Mouse (Mus musculus): ENCODE results near the gene Itga6. TPM values are rescaled to one million over a fixed set of nuclear protein-coding genes. Genes with fewer than 3 reads are reported as not detected.
"Not testable (repeated sequence)": the region's sequence is repeated elsewhere in the genome, so short reads cannot be mapped to it uniquely, and the experiment has no call there.

Gene Itga6
- polyA plus RNA-seq, 1 experiment from 2014 or later: 75.1 TPM

DNA sequence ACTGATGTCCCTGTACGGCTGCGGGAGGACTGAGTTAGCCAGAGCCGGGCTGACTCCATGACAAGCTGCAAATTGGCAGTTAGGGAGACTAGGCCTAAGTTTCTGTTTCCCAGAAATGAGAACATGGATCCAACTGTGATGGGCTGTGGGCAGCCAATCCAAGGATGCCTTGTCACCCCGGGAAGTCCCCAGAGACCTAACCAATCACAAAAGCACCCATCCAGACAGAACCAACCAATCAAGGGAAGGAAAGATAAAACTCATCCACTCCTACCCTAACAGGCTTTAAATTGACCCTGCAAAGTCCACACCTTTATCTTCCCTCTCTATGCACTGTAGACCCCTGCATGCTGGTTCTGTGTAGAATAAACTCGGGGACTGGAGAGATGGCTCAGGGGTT lies 31.0 kb upstream of the Itga6 start:
- H3K9me3 ChIP-seq (ENCODE audit: low read length): no peaks in the 10 kb centered on the region
- H3K36me3 ChIP-seq (ENCODE audit: insufficient read depth, low read length): no peaks in the 10 kb centered on the region
- H3K4me1 ChIP-seq (ENCODE audit: insufficient read depth, low read length): 0 out of 2 replicates have a peak, but pooled peaks cover 6% of the 10 kb centered on the region
- no peak overlapping the region for H3K9ac ChIP-seq (replicated peaks; ENCODE audit: low read length)
- H3K27me3 ChIP-seq (ENCODE audit: insufficient read depth, low read length): no peaks in the 10 kb centered on the region
- no peak overlapping the region for H3K4me2 ChIP-seq (replicated peaks; ENCODE audit: low read depth, low read length)
- no peak for ATAC-seq (ENCODE audit: low FRiP score, low TSS enrichment)
- WGBS: 93% methylated on average over 5 of the region's 5 CpGs
- H3K4me3 ChIP-seq (ENCODE audit: low read length): no peak overlapping the region
- H3K27ac ChIP-seq (ENCODE audit: low read length): no peak overlapping the region

DNA sequence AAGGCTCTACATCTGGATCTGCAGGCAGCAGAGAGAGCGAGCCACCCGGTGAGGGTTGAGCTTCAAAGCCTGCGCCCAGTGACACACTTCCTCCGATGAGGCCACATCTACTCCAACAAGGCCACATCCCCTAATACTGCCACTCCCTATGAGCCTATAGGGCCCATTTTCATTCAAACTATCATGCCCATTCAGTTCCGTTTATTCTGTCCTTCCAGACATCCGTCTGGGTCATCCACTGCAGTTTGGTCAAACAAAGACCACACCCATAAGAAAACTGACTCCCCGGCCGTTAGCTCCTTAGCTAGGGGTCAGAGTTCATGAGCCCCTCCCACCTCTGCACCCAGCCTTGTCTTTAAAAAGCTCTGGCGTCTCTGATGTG lies 26.4 kb upstream of the Itga6 start:
- ATAC-seq (ENCODE audit: low FRiP score, low TSS enrichment): no peak
- 43% methylated on average over 9 of the region's 9 CpGs for WGBS

GRCm38 (mm10) chr2:71719387-71720034 lies 25.9 kb upstream of the Itga6 start:
- H3K27ac ChIP-seq (ENCODE audit: low read length): no peak overlapping the region
- no peak overlapping the region for H3K9ac ChIP-seq (replicated peaks; ENCODE audit: low read length)
- H3K9me3 ChIP-seq (ENCODE audit: low read length): no peaks in the 10 kb centered on the region
- H3K4me3 ChIP-seq (ENCODE audit: low read length): no peak overlapping the region
- H3K4me1 ChIP-seq (ENCODE audit: insufficient read depth, low read length): 0 out of 2 replicates have a peak, but pooled peaks cover 6% of the 10 kb centered on the region
- H3K27me3 ChIP-seq (ENCODE audit: insufficient read depth, low read length): no peaks in the 10 kb centered on the region
- H3K4me2 ChIP-seq (replicated peaks; ENCODE audit: low read depth, low read length): no peak overlapping the region
- H3K36me3 ChIP-seq (ENCODE audit: insufficient read depth, low read length): no peaks in the 10 kb centered on the region
- 52% methylated on average over 5 of the region's 5 CpGs for WGBS
- ATAC-seq (ENCODE audit: low FRiP score, low TSS enrichment): no peak

More for the DNA sequence above, 26.4 kb upstream of the Itga6 start:
- Histone ChIP-seq H3K4me1 (ENCODE audit: insufficient read depth, low read length) (0 out of 2 replicates have a peak, but pooled peaks cover 6% of the 10 kb centered on the region), H3K9me3 (ENCODE audit: low read length) (no peaks in the 10 kb centered on the region), H3K4me3 (ENCODE audit: low read length) (no peak overlapping the region), H3K9ac (replicated peaks; ENCODE audit: low read length) (no peak overlapping the region), H3K36me3 (ENCODE audit: insufficient read depth, low read length) (no peaks in the 10 kb centered on the region), H3K27ac (ENCODE audit: low read length) (no peak overlapping the region), H3K4me2 (replicated peaks; ENCODE audit: low read depth, low read length) (no peak overlapping the region), H3K27me3 (ENCODE audit: insufficient read depth, low read length) (no peaks in the 10 kb centered on the region)

DNA sequence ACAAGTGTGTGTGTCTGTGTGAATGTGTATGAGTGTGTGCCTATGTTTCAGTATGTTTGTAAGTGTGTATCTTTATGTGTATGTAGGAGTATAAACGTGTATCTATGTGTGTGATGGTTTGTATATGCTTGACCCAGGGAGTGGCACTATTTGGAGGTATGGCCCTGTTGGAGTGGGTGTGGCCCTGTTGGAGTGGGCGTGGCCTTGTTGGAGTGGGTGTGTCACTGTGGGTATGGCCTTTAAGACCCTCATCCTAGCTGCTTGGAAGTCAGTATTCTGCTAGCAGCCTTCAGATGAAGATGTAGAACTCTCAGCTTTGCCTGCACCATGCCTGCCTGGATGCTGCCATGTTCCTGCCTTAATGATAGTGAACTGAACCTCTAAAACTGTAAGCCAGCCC lies 24.9 kb upstream of the Itga6 start:
- H3K4me1 ChIP-seq (ENCODE audit: insufficient read depth, low read length); H3K4me2 ChIP-seq (replicated peaks; ENCODE audit: low read depth, low read length); H3K9me3 ChIP-seq (ENCODE audit: low read length); H3K9ac ChIP-seq (replicated peaks; ENCODE audit: low read length); H3K4me3 ChIP-seq (ENCODE audit: low read length); H3K27me3 ChIP-seq (ENCODE audit: insufficient read depth, low read length); H3K36me3 ChIP-seq (ENCODE audit: insufficient read depth, low read length); ATAC-seq (ENCODE audit: low FRiP score, low TSS enrichment); H3K27ac ChIP-seq (ENCODE audit: low read length): not testable (repeated sequence)
- 66% methylated on average over 2 of the region's 2 CpGs for WGBS

DNA sequence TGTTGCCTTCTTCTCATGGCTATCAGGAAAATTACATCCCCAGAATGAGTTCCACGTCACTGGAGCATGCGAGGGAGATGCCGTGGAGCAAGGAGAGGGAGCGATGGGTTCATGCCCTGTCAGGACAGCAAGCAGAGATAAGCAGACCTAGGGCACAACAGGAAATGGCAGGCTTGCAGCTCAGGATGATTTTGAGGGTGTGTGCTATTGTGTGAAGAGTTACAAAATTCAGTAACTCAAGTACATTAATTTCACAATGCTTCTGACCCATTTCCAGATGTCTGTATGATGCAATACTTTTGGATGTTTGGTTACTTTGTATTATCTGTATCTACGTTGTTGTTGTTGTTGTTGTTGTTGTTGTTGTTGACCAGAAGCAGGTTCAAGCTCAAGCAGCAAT lies 22.5 kb upstream of the Itga6 start:
- 42% methylated on average over 5 of the region's 5 CpGs for WGBS
- Histone ChIP-seq H3K4me3 (ENCODE audit: low read length) (no peak overlapping the region), H3K9ac (replicated peaks; ENCODE audit: low read length) (no peak overlapping the region), H3K4me2 (replicated peaks; ENCODE audit: low read depth, low read length) (no peak overlapping the region), H3K36me3 (ENCODE audit: insufficient read depth, low read length) (no peaks in the 10 kb centered on the region), H3K27ac (ENCODE audit: low read length) (no peak overlapping the region), H3K9me3 (ENCODE audit: low read length) (no peaks in the 10 kb centered on the region), H3K4me1 (ENCODE audit: insufficient read depth, low read length) (0 out of 2 replicates have a peak, but pooled peaks cover 6% of the 10 kb centered on the region), H3K27me3 (ENCODE audit: insufficient read depth, low read length) (no peaks in the 10 kb centered on the region)
- ATAC-seq (ENCODE audit: low FRiP score, low TSS enrichment): no peak

DNA sequence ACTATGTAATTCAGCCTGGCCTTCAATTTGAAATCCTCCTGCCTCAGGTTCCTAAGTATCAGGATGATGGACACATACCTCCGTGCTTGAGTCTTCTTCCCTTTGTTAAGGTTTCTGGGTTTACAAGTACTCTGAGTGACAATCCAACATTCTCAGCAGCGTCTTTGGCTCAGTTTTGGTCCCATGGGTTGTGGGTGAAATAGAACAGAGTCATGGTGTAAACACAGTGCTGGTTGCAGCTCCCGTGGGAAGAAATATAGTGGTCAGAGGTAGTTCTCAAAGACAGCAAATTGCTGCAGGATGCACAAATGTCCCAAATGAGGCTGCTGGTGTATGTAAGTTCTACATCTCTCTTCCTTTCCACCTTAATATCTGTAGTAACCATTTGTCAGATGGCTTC lies 21.8 kb upstream of the Itga6 start:
- H3K4me1 ChIP-seq (ENCODE audit: insufficient read depth, low read length): peaks cover 10% of the 10 kb centered on the region; the same call in 1 of the 2 replicates
- H3K4me2 ChIP-seq (replicated peaks; ENCODE audit: low read depth, low read length): no peak overlapping the region
- ATAC-seq (ENCODE audit: low FRiP score, low TSS enrichment): no peak
- H3K9ac ChIP-seq (replicated peaks; ENCODE audit: low read length): no peak overlapping the region
- H3K36me3 ChIP-seq (ENCODE audit: insufficient read depth, low read length): no peaks in the 10 kb centered on the region
- WGBS: 79% methylated on average over 3 of the region's 3 CpGs
- H3K27ac ChIP-seq (ENCODE audit: low read length): no peak overlapping the region
- H3K9me3 ChIP-seq (ENCODE audit: low read length): no peaks in the 10 kb centered on the region
- no peaks in the 10 kb centered on the region for H3K27me3 ChIP-seq (ENCODE audit: insufficient read depth, low read length)
- H3K4me3 ChIP-seq (ENCODE audit: low read length): no peak overlapping the region

- Histone ChIP-seq H3K36me3 (ENCODE audit: insufficient read depth, low read length) (no peaks in the 10 kb centered on the region), H3K9ac (replicated peaks; ENCODE audit: low read length) (no peak overlapping the region), H3K4me2 (replicated peaks; ENCODE audit: low read depth, low read length) (no peak overlapping the region), H3K27me3 (ENCODE audit: insufficient read depth, low read length) (no peaks in the 10 kb centered on the region), H3K27ac (ENCODE audit: low read length) (no peak overlapping the region), H3K4me1 (ENCODE audit: insufficient read depth, low read length) (peaks cover 12% of the 10 kb centered on the region; the same call in 1 of the 2 replicates), H3K4me3 (ENCODE audit: low read length) (no peak overlapping the region), H3K9me3 (ENCODE audit: low read length) (no peaks in the 10 kb centered on the region)
- no peak for ATAC-seq (ENCODE audit: low FRiP score, low TSS enrichment)
- WGBS: 82% methylated on average over 6 of the region's 6 CpGs
Measured at GRCm38 (mm10) chr2:71724028-71724427, 21.4 kb upstream of the Itga6 start.

DNA sequence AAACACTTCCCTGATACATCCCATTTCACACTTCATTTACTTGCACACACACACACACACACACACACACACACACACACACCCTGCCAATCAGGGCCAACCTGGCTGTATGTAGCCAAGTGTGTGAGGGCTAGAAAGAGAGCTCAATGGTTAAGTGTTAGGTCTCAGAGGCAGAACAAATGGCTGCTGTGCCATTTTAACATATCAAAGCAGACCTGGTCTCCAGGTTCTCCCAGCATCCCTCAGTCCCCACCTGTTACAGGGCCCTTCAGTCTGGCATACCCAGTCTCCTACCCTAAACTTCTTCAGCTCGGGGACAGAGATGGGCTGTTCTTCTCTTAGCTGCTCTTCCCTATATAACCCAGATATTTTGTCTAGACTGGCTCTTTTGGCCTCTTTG lies 20.0 kb upstream of the Itga6 start:
- Histone ChIP-seq H3K27ac (ENCODE audit: low read length) (no peak overlapping the region), H3K4me1 (ENCODE audit: insufficient read depth, low read length) (peaks cover 12% of the 10 kb centered on the region), H3K36me3 (ENCODE audit: insufficient read depth, low read length) (no peaks in the 10 kb centered on the region), H3K4me3 (ENCODE audit: low read length) (no peak overlapping the region), H3K9ac (replicated peaks; ENCODE audit: low read length) (no peak overlapping the region), H3K4me2 (replicated peaks; ENCODE audit: low read depth, low read length) (no peak overlapping the region), H3K9me3 (ENCODE audit: low read length) (no peaks in the 10 kb centered on the region), H3K27me3 (ENCODE audit: insufficient read depth, low read length) (no peaks in the 10 kb centered on the region)
- ATAC-seq (ENCODE audit: low FRiP score, low TSS enrichment): no peak
- 65% methylated on average over 1 of the region's 1 CpGs for WGBS

DNA sequence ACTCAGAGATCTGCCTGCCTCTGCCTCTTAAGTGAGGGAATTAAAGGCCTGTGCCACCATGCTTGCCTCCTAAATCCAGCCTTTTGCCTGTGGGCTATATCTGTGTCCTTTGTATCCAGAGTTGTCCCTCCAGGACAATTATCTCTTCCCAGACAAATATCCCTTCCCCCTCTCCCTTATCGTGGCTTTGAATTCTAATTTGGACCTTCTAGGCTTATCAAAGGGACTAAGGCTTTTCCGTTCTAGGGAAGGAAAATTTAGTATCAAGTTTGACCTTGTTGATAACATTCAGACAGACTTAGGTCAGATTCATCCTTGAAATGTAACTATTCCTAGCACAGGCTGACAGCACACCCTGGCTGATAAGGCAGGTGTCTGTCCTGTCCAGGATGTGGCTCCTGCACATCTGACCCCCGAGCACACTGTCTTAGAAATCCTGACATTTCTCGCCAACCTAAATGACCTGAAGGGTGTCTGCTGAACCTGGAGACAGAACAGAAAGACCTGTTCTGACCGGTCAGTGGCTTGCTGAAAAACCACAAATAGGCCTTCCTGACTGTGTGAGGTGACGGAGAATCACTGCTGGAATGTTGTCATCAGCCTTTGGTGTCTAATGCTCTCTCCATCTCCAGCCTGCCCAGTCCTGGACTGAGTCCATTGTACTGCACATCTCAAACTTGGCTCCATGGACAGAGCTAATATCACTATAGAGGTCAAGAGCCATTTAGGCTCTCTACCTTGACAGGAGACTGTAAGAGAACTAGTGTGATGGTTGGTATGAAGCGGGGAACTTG lies 18.3 kb upstream of the Itga6 start:
- no peaks in the 10 kb centered on the region for H3K36me3 ChIP-seq (ENCODE audit: insufficient read depth, low read length)
- no peak for ATAC-seq (ENCODE audit: low FRiP score, low TSS enrichment)
- H3K4me1 ChIP-seq (ENCODE audit: insufficient read depth, low read length): peaks cover 26% of the 10 kb centered on the region
- no peak overlapping the region for H3K9ac ChIP-seq (replicated peaks; ENCODE audit: low read length)
- H3K4me3 ChIP-seq (ENCODE audit: low read length): no peak overlapping the region
- H3K27me3 ChIP-seq (ENCODE audit: insufficient read depth, low read length): no peaks in the 10 kb centered on the region
- H3K9me3 ChIP-seq (ENCODE audit: low read length): no peaks in the 10 kb centered on the region
- no peak overlapping the region for H3K4me2 ChIP-seq (replicated peaks; ENCODE audit: low read depth, low read length)
- no peak overlapping the region for H3K27ac ChIP-seq (ENCODE audit: low read length)
- 88% methylated on average over 7 of the region's 7 CpGs for WGBS

DNA sequence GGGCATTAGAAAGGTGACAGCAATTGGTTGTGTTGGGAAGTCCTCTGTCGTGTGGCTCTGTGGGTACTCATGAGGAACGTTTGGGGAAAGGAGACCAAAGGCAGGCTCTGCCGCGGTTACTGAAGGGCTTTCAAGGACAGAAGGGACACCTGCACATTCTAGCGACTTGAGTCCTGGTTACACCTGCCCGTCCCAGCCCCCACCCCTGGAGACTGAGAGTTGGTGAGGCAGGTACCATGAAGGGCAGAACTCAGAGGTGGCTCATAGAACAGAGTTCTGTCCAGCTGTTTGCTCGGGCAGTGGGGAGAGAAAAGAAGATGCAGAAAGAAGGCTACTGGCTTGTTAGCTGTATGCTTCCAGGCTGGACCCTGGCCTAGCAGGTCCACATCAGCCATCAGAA lies 17.1 kb upstream of the Itga6 start:
- no peak for ATAC-seq (ENCODE audit: low FRiP score, low TSS enrichment)
- H3K9me3 ChIP-seq (ENCODE audit: low read length): no peaks in the 10 kb centered on the region
- 75% methylated on average over 7 of the region's 7 CpGs for WGBS
- H3K36me3 ChIP-seq (ENCODE audit: insufficient read depth, low read length): no peaks in the 10 kb centered on the region
- H3K4me3 ChIP-seq (ENCODE audit: low read length): no peak overlapping the region
- no peak overlapping the region for H3K4me2 ChIP-seq (replicated peaks; ENCODE audit: low read depth, low read length)
- H3K9ac ChIP-seq (replicated peaks; ENCODE audit: low read length): no peak overlapping the region
- peaks cover 26% of the 10 kb centered on the region for H3K4me1 ChIP-seq (ENCODE audit: insufficient read depth, low read length)
- H3K27ac ChIP-seq (ENCODE audit: low read length): no peak overlapping the region
- H3K27me3 ChIP-seq (ENCODE audit: insufficient read depth, low read length): no peaks in the 10 kb centered on the region
